Mouse (Mus musculus) frontal cortex, adult 2 months (tissue): ENCODE measurements around the gene Hsf4. TPM values are rescaled to one million over a fixed set of nuclear protein-coding genes. Genes with fewer than 3 reads are reported as not detected.
"Not testable (repeated sequence)": the region's sequence is repeated elsewhere in the genome, so short reads cannot be mapped to it uniquely, and the experiment has no call there.

Source experiments
- DNase-seq, 2 experiments: peaks; one replicate each; pipeline ENCODE4 v3.0.0; 2022; ENCODE audit warnings: low spot score in 1 of 2; ENCODE audit errors: extremely low spot score in 1 of 2
- polyA plus RNA-seq: library from polyadenylated mRNA; depleted of rRNA; stranded (reverse); fragments of >200 nt; gene quantifications from 2 replicates; pipeline ENCODE4 v1.2.3, GENCODE M21; 2012; rRNA removed

Gene Hsf4
- polyA plus RNA-seq = 20.2 and 20.7 TPM in 2 replicates

DNA sequence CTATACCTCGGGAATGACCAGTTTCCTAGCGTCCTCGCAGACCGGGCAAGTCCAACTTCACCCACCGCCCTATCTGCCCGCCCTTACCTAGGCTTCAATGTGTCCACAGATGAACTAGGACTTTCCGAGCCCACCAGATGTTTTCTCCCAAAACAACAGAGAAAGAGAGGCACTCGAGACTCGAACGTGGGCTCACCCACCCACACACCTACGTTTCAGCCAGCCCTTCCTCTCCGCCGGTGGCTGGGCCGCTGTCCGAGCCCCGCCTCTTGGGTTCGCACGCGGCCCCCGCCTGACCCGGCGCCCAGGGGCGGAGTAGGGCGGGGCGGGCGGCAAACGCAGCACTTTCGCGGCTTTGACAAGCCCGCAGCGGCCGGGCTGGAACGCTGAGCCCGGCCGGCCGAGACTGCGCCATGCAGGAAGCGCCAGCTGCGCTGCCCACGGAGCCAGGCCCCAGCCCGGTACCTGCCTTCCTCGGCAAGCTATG is at the start of gene Hsf4:
Hsf4 (plus strand) TSS at position 341 of the 487 bp plus-strand sequence.
- DNase-seq = no peak

GRCm38 (mm10) chr8:105223850-105224249 is 45.8 kb upstream of the Hsf4 start:
- no peak for DNase-seq

- DNase-seq = peak; percentile 83 to 97
Measured at GRCm38 (mm10) chr8:105224413-105225271, 45.0 kb upstream of the Hsf4 start, which contains the start of gene D230025D16Rik. D230025D16Rik (plus strand) TSS chr8:105225145.

DNA sequence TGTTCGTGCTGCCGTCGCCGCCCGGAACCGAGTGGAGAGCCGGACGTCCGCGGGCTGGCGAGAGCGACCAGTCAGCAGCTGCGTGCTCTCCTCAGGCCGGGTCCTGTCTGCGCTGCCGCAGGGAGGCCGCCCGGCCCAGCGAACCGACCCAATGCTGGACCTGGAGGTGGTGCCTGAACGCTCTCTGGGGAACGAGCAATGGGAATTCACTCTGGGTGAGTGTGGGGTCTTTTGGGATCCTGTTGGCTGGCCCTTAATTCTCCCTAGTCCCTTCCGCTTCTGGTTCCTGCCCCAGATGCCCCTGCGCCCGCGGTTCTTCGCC is 44.4 kb upstream of the Hsf4 start:
- DNase-seq = no peak

GRCm38 (mm10) chr8:105225917-105226316 is 43.7 kb upstream of the Hsf4 start:
- DNase-seq = no peak

DNA sequence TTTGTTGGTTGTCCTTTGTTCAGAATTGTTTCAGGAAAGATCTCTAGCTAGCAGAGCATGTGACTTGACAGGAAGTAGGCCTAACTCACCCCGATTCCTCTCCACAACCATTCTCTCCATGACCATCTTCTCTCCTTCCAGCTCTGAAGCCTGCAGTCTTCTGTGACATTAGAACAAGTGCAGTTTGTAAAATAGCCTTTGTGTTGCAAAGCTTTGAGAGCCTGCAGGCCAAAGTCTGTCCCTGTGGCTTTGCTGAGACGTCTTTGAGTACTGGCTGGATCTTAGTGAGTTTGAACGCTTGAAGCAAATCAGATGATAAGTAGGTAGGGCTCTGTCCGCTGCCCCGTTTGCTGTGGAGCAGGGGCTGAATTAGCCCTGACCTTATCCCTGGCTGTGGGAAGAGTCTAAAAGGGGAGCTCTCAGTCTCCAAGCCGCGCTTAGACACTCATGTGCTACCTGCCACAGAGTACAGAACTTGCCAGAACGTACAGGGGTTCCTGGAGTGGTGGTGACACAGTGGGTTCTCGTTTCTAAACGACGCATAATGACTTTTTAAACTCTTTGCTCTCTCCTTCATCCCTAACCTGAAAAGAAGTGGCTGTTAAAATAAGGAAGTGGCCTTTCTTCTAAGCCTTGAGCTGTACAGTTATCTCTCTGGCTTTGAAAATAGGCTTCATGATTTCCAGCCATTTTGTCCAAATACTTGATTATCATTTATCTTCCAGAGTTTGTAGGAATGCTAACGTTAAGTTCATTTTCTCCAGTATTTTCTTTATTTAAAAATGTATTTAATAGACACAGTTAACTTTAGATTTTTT is 37.9 kb upstream of the Hsf4 start:
- no peak for DNase-seq

GRCm38 (mm10) chr8:105232321-105232693 is 37.3 kb upstream of the Hsf4 start:
- not testable (repeated sequence) for DNase-seq

- no peak for DNase-seq
Measured at GRCm38 (mm10) chr8:105233126-105233935, 36.3 kb upstream of the Hsf4 start.

DNA sequence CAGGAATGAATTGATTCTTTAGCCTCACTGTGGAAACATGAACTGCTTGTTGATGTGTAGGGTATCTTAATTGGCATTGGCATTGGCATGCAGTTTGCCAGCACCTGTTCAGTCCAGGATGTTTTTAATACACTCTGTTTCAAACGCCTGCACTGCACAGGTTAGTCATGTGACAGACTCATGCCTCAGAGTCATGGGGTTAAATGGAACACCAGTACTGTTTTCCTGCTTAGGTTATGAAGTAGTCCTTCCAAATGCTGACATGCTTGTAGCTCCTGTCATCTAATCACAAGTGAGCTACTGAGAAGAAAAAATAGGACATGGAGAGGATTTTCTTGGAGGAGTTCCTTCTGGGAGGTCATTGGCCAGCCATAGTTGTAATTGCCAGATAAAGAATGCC is 34.4 kb upstream of the Hsf4 start:
- no peak for DNase-seq

GRCm38 (mm10) chr8:105237442-105238142 is 32.0 kb upstream of the Hsf4 start:
- DNase-seq = no peak

- no peak for DNase-seq
Measured at GRCm38 (mm10) chr8:105241016-105241415, 28.6 kb upstream of the Hsf4 start.

DNA sequence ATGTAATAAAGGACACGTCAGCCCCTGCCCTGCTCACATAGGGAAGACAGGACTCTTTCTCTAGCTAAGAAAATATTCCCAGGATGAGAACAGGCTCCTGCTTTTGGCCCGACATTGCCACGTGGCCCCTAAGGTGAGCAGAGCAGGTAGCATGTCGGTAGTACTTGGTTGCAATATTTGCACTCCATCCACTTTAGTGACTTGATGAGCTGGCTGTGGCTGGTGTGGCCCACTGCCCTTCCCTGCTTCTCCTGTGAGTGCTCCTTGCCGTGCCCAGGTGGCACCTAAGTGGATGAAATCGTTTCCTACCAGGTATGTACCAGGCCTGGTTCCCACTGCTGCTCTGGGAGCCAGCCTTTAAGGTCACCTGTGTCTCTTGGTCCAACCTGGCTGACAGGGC is 17.6 kb upstream of the Hsf4 start:
- DNase-seq = no peak

GRCm38 (mm10) chr8:105252680-105253537 is 16.7 kb upstream of the Hsf4 start:
- DNase-seq = no peak

- DNase-seq = no peak
Measured at GRCm38 (mm10) chr8:105253766-105254151, 15.8 kb upstream of the Hsf4 start.

GRCm38 (mm10) chr8:105254152-105254965 is 15.2 kb upstream of the Hsf4 start:
- peak; percentile 68 to 92 for DNase-seq

GRCm38 (mm10) chr8:105254966-105255350 is 14.6 kb upstream of the Hsf4 start, which contains the start of gene B3gnt9:
B3gnt9 (minus strand) TSS chr8:105255153.
- DNase-seq = no peak

GRCm38 (mm10) chr8:105257318-105258114 is 12.1 kb upstream of the Hsf4 start:
- DNase-seq = no peak
